Mouse (Mus musculus) duodenum, adult 2 months (tissue): ENCODE data around the gene Gprc5c. TPM values are rescaled to one million over a fixed set of nuclear protein-coding genes. Genes with fewer than 3 reads are reported as not detected.

ENCODE experiments used
- polyA plus RNA-seq: library from polyadenylated mRNA; depleted of rRNA; stranded (reverse); fragments of >200 nt; gene quantifications from 2 replicates; pipeline ENCODE4 v1.2.3, GENCODE M21; 2012; ENCODE audit warnings: low replicate concordance; rRNA removed

Gprc5c gene
- 2.5 and 4.5 TPM in 2 replicates for polyA plus RNA-seq

DNA sequence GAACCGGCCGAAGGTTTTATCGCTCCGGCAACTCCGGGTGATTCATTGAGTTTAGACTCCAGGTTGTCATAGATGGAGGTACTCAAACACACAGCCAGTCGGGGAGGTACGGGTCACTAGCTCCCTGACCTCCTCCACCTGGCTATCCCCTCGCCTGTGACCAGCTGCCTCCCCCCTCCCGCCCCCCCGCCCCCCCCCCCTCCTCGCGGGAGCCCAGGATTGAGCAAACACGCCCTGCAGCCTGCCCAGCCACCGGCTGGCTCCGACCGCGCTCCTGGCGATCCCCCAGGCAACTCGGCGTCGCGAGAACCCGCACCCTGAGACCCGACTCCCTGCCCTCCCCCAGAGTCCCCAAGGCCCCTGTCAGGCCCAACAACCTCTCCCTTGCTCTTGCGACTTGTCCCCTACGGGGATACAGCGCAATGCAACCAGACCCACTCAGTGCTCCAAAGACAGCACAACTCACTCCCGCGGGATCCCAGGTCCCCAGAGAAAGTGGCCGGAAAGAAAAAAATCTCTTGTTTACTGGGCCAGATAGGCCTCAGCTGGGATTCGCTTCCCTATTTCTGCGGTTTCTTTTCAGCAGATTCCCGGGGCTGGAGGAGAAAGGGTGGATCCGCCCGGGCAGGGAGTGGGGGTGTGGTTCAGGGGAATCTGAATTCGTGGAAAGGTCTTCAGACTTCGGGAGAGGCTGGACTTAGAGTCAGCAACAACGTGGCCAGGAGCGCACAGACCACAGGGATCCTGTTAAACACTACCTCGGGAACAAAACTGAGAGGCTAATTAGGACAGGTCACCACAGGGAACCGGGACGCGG lies at the start of gene Gprc5c:
Gene Gprc5c, plus strand, starts transcription at position 701 of the 817 bp plus-strand sequence.

DNA sequence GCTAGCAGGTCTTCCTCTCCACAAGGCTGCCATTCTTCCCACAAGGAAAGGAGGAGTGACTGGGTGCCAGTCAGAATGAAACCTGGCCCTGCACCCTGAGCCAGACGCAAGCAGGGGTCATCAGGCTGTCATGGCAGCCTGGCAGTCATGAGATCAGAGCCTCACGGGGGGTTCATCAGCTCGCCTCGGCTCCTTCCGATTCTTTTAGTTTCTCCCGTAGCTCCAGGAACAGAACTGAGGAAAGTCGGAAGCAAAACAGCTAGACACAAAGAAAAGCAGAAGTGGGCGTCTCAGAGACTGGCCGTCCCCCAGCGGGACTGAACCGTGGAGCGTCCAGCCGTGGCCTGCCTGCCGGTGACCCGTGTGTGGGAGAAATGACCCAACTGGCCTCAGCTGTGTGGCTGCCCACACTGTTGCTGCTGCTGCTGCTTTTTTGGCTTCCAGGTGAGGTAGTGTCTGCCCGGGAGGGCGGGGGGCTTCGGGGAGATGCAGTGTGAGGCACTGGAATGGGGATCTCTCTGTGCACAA lies 39.1 kb downstream of the Gprc5c start, which contains the start of gene Cd300a:
Gene Cd300a, plus strand, starts transcription at position 51 of the 528 bp plus-strand sequence.

Other genes with a start within 250 kb of the Gprc5c start
- 74.7 and 81.8 TPM in 2 replicates for gene Rpl38, start 182.6 kb upstream of the Gprc5c start, polyA plus RNA-seq
- gene Ttyh2, start 175.7 kb upstream of the Gprc5c start, polyA plus RNA-seq: 67.9 and 109 TPM in 2 replicates
- gene Dnaic2, start 123.7 kb upstream of the Gprc5c start, polyA plus RNA-seq: 0.25 and 0.48 TPM in 2 replicates
- gene Kif19a, start 85.8 kb upstream of the Gprc5c start, polyA plus RNA-seq: 1.0 and 1.2 TPM in 2 replicates
- 0.49 and 0.71 TPM in 2 replicates for gene Btbd17, start 55.2 kb upstream of the Gprc5c start, polyA plus RNA-seq
- 0.25 and 0.57 TPM in 2 replicates for gene Gpr142, start 52.2 kb upstream of the Gprc5c start, polyA plus RNA-seq
- gene Cd300a, start 38.9 kb downstream of the Gprc5c start, polyA plus RNA-seq: 0.70 and 0.88 TPM in 2 replicates
- 0.16 and 0.24 TPM in 2 replicates for gene Cd300lb, start 83.2 kb downstream of the Gprc5c start, polyA plus RNA-seq
- gene Cd300c, start 118.0 kb downstream of the Gprc5c start, polyA plus RNA-seq: 0.18 and 0.83 TPM in 2 replicates
- gene Cd300ld, start 138.8 kb downstream of the Gprc5c start, polyA plus RNA-seq: 0.42 and 0.97 TPM in 2 replicates
- 2.5 and 4.4 TPM in 2 replicates for gene Cd300c2, start 150.7 kb downstream of the Gprc5c start, polyA plus RNA-seq
- 0.11 TPM in 1 of 2 replicates, not detected in the other for gene Cd300ld2, start 165.0 kb downstream of the Gprc5c start, polyA plus RNA-seq
- not detected in 2 replicates for gene Cd300ld4, start 175.9 kb downstream of the Gprc5c start, polyA plus RNA-seq
- gene Cd300ld5, start 186.6 kb downstream of the Gprc5c start, polyA plus RNA-seq: 0.27 TPM in 1 of 2 replicates, not detected in the other
- gene Cd300ld3, start 197.3 kb downstream of the Gprc5c start, polyA plus RNA-seq: 1.4 and 2.6 TPM in 2 replicates
- 0.13 TPM in 2 replicates for gene Cd300e, start 211.0 kb downstream of the Gprc5c start, polyA plus RNA-seq
- gene Rab37, start 240.3 kb downstream of the Gprc5c start, polyA plus RNA-seq: 0.55 and 2.2 TPM in 2 replicates